Mouse (Mus musculus) left cerebral cortex, postnatal 36 days (tissue): Measurements from ENCODE around the gene Rad1. TPM values are rescaled to one million over a fixed set of nuclear protein-coding genes. Genes with fewer than 3 reads are reported as not detected.
"Not testable (repeated sequence)": the region's sequence is repeated elsewhere in the genome, so short reads cannot be mapped to it uniquely, and the experiment has no call there.

Experiments
- DNase-seq, 2 experiments: peaks; one replicate each; pipeline ENCODE4 v3.0.0; 2021 to 2022; ENCODE audit warnings: low spot score in 2 of 2, mixed read lengths in 1 of 2
- intact Hi-C: fragments of 180-260 bp; cut with DNase I; formaldehyde crosslinking; loops from one replicate; pipeline ENCODE4 v1.15.1; 2025
- total RNA-seq, 2 experiments: library from RNA; stranded (reverse); gene quantifications; 2 replicates each; pipeline ENCODE4 v1.2.3; 2021

Rad1 gene
- total RNA-seq = 10 to 100 TPM; 13.6 to 18.7 TPM

GRCm38 (mm10) chr15:10485484-10486364, at the start of gene Rad1, which contains the start of gene Brix1:
Gene Rad1, plus strand, starts transcription at chr15:10486018.
Gene Brix1, minus strand, starts transcription at chr15:10485947.
- DNase-seq = peak; percentile 94 to 96
- intact Hi-C loops = loop anchor here (10.0 kb wide), 1 partner anchor 499 kb away; the partner anchor contains the start of gene Amacr

DNA sequence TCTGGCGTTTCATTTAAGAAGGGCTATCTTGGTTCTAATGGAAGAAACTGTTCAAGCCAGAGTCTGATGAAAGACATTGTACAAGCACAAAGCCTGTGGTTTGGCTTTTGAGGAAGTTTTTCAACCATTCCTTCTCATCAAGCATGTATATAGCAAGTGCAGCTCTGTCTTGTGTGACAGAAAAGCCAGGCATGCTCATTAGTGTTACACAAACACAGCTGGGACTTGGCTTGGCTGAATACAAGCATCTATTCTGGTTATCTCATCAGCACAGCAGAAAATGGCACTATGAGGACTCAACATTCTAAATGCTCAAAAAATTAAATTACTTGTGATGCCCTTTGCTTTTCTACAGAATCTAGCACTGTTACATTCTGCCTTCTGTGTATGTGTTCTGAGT, 48.9 kb upstream of the Rad1 start:
- no peak for DNase-seq
- intact Hi-C loops = no loop called here

GRCm38 (mm10) chr15:10439963-10440362, 45.9 kb upstream of the Rad1 start:
- no peak for DNase-seq
- intact Hi-C loops = loop anchor here (10.0 kb wide), 1 partner anchor 985 kb away; no protein-coding TSS in a partner anchor

- intact Hi-C loops = loop anchor here (10.0 kb wide), 1 partner anchor 987 kb away; no protein-coding TSS in a partner anchor
Measured at GRCm38 (mm10) chr15:10441493-10441892, 44.3 kb upstream of the Rad1 start.

DNA sequence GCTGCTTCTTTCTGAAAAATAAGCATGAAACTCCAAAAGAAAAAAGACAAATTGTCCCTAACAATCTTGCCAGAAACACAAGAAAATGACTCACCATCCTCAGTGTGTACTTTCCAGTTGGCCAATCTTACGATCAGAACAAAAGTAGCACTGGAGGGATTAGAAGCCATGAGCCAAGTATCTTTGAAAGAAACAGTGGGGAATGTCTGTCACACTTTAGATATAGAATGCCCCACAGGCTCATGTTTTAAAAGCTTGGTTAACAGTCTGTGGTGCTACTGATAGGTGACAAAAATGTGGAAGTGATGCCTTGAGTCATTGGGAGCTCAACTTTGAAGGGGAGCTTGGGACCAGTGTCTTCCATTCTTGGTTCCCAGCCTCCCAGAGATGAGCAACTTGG, 43.5 kb upstream of the Rad1 start:
- no peak for DNase-seq
- intact Hi-C loops = loop anchor here (10.0 kb wide), 1 partner anchor 987 kb away; no protein-coding TSS in a partner anchor

More at GRCm38 (mm10) chr15:10441493-10441892, 44.3 kb upstream of the Rad1 start:
- no peak for DNase-seq

DNA sequence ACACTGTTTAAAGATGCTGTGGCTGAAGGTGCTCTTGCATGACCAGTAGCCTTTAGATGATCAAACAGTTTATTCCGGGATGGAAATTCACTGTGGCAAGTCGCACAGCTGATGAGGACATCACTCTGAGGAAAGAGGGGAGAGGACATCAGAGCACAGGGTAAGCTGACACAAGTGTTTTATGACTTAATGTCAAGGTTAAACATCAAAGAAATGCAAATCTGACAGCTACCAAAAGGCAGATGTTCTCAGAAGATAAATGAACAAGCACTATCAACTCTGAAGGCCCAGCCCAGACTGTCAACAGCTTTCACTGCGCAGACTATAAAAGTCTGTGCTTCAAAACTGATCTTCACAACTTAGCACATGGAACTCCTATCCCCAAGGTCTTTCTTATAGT, 38.7 kb upstream of the Rad1 start:
- intact Hi-C loops = loop anchor here (10.0 kb wide), 1 partner anchor 992 kb away; no protein-coding TSS in a partner anchor

GRCm38 (mm10) chr15:10460986-10461385, 24.8 kb upstream of the Rad1 start:
- DNase-seq = no peak
- intact Hi-C loops = no loop called here

More for the DNA sequence above, 38.7 kb upstream of the Rad1 start:
- no peak for DNase-seq

DNA sequence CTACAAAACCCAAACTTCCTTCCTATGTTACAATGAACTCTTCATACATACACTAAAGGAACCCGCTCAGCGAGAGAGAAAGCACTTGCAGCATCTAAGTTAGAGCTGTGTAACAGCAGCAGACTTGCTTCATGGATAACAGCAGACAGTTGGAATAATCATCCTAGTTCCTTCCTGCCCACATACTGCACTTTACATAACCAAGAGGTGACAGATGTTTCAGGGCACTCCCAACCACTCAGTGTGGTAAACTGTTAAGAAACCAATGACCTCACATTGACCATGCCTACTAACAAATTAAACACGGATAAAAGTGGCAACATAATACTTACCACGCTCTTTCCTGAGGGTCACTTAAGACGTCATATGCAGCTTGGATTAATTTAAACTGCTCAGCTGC, 22.3 kb upstream of the Rad1 start:
- DNase-seq = peak in 1 of 2 experiments; percentile 31
- intact Hi-C loops = no loop called here

GRCm38 (mm10) chr15:10464678-10465077, 21.1 kb upstream of the Rad1 start:
- intact Hi-C loops = no loop called here
- DNase-seq = no peak

- no peak for DNase-seq
- intact Hi-C loops = no loop called here
Measured at GRCm38 (mm10) chr15:10468761-10469160, 17.1 kb upstream of the Rad1 start.

GRCm38 (mm10) chr15:10469641-10470150, 16.1 kb upstream of the Rad1 start:
- intact Hi-C loops = no loop called here
- peak in 1 of 2 experiments; percentile 38 for DNase-seq

DNA sequence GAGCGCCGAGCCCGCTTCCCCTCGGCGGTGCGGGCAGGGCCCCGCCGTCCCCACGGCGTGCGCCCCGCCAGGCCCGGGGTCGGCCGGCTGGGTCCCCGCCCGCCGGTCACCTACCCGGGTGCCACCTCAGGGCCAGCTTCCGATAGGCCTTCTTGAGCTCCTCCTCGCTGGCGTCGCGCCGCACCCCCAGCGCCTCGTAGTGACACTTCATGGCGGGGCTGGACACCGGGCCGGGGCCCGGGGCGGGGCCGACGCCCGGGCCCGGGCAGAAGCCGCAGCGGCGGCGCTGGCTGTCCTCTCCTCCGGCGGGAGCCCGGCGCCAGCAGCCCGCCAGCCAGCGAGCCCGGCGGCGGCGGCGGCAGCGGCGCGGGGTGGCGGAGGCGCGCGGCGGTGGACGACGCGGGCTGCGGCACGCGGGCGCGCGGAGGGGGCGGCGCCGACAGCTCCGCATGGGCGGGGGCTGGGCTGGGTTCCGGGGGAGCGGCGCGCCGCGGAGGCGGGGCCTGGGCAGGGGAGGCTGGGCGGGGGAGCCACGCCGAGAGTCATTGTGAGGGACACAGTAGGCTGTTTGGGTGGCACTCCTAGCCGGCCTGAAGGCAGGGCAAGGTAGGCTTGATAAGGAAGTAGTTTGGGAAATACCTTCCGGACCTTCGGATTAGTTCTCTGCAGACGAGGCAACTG, 15.5 kb upstream of the Rad1 start, which contains the start of gene Dnajc21:
Gene Dnajc21, minus strand, starts transcription at position 366 of the 681 bp plus-strand sequence.
- intact Hi-C loops = no loop called here
- peak; percentile 78 to 80 for DNase-seq

- intact Hi-C loops = no loop called here
- no peak for DNase-seq
Measured at GRCm38 (mm10) chr15:10470941-10471340, 14.9 kb upstream of the Rad1 start.

GRCm38 (mm10) chr15:10486365-10486839, 584 bp downstream of the Rad1 start:
- intact Hi-C loops = loop anchor here (10.0 kb wide), 1 partner anchor 498 kb away; the partner anchor contains the start of gene Amacr

DNA sequence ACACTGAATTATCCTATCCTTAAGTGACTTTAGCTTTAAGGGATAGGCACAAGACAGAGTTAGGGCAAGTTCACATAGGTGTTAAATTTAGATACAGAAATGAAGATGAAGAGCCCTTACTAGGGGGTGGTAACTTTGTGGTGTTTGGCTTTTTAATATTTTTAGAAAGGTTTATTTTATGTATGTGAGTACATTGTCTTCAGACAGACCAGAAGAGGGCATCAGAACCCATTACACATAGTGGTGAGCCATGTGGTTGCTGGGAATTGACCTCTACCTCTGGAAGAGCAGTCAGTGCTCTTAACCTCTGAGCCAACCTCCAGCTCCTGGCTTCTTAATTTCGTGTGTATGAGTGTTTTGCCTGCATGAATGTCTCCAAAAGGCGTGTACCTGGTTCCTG, 1.4 kb downstream of the Rad1 start:
- intact Hi-C loops = loop anchor here (10.0 kb wide), 1 partner anchor 498 kb away; the partner anchor contains the start of gene Amacr

More at GRCm38 (mm10) chr15:10486365-10486839, 584 bp downstream of the Rad1 start:
- DNase-seq = no peak

GRCm38 (mm10) chr15:10490101-10490500, 4.3 kb downstream of the Rad1 start:
- no peak for DNase-seq
- intact Hi-C loops = no loop called here

More for the DNA sequence above, 1.4 kb downstream of the Rad1 start:
- DNase-seq = no peak

GRCm38 (mm10) chr15:10495944-10496343, 10.1 kb downstream of the Rad1 start:
- no peak for DNase-seq
- intact Hi-C loops = no loop called here

GRCm38 (mm10) chr15:10496696-10497095, 10.9 kb downstream of the Rad1 start:
- DNase-seq, intact Hi-C loops: not testable (repeated sequence)

DNA sequence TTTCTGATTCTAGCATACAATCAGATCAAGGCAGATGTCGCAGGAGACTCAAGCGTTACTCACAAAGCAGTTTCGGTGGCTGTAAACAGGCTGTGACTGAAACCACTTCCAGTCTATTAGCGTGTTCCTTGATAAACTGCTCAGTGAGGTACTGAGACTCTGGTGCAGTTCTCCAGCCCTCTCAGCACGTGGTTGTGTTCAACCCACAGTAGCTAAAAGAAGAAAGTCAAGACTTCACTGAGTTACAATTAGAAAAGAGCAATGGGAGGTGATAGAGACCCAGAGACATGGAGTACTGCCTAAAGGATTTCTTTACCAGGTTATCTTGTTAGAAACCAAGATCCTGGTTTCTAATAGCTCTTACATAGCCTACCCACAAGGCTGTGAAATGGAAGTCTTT, 13.8 kb downstream of the Rad1 start:
- DNase-seq = no peak
- intact Hi-C loops = no loop called here
